Mouse (Mus musculus): ENCODE results near the gene Lsmem1. TPM values are rescaled to one million over a fixed set of nuclear protein-coding genes. Genes with fewer than 3 reads are reported as not detected.

Lsmem1 gene
- 1 to 10 TPM in 1 of 2 experiments, under 1 TPM in 1; 0.69 to 1.3 TPM for total RNA-seq (2021)

- peak in 1 of 2 experiments; percentile 56 for DNase-seq (ENCODE audit: low spot score in 2 of 2)
- intact Hi-C loops (cut with DNase I) = no loop called here
These were observed at the start of gene Lsmem1 for GRCm38 (mm10) chr12:40199302-40199701. Gene Lsmem1 (minus strand): TSS chr12:40199490.

GRCm38 (mm10) chr12:40248454-40249180 lies 49.3 kb upstream of the Lsmem1 start, which contains the start of gene Ifrd1:
Gene Ifrd1 (minus strand): TSS chr12:40248504.
- intact Hi-C loops (cut with DNase I) = no loop called here
- no peak for DNase-seq (ENCODE audit: low spot score in 2 of 2)

GRCm38 (mm10) chr12:40247976-40248375 lies 48.7 kb upstream of the Lsmem1 start:
- no peak for DNase-seq (ENCODE audit: low spot score in 2 of 2)
- intact Hi-C loops (cut with DNase I) = no loop called here

GRCm38 (mm10) chr12:40247384-40247783 lies 48.1 kb upstream of the Lsmem1 start:
- no peak for DNase-seq (ENCODE audit: low spot score in 2 of 2)
- intact Hi-C loops (cut with DNase I) = no loop called here

- DNase-seq (ENCODE audit: low spot score in 2 of 2) = no peak
- intact Hi-C loops (cut with DNase I) = no loop called here
These were observed 46.2 kb upstream of the Lsmem1 start for GRCm38 (mm10) chr12:40245434-40245970.

GRCm38 (mm10) chr12:40244926-40245325 lies 45.6 kb upstream of the Lsmem1 start:
- DNase-seq (ENCODE audit: low spot score in 2 of 2) = no peak
- intact Hi-C loops (cut with DNase I) = no loop called here

GRCm38 (mm10) chr12:40243821-40244221 lies 44.5 kb upstream of the Lsmem1 start:
- peak in 1 of 2 experiments; percentile 24 for DNase-seq (ENCODE audit: low spot score in 2 of 2)
- intact Hi-C loops (cut with DNase I) = no loop called here

- DNase-seq (ENCODE audit: low spot score in 2 of 2) = no peak
These were observed 44.0 kb upstream of the Lsmem1 start for GRCm38 (mm10) chr12:40243241-40243640.

GRCm38 (mm10) chr12:40239161-40239560 lies 39.9 kb upstream of the Lsmem1 start:
- intact Hi-C loops (cut with DNase I) = no loop called here
- peak in 1 of 2 experiments; percentile 66 for DNase-seq (ENCODE audit: low spot score in 2 of 2)

More at GRCm38 (mm10) chr12:40243241-40243640, 44.0 kb upstream of the Lsmem1 start:
- intact Hi-C loops (cut with DNase I) = no loop called here

GRCm38 (mm10) chr12:40232231-40232630 lies 32.9 kb upstream of the Lsmem1 start:
- no peak for DNase-seq (ENCODE audit: low spot score in 2 of 2)

GRCm38 (mm10) chr12:40231632-40232031 lies 32.3 kb upstream of the Lsmem1 start:
- intact Hi-C loops (cut with DNase I) = loop anchor here (2.0 kb wide), 1 partner anchor 31 kb away; no protein-coding TSS in a partner anchor
- peak in 1 of 2 experiments; percentile 87 for DNase-seq (ENCODE audit: low spot score in 2 of 2)

More at GRCm38 (mm10) chr12:40232231-40232630, 32.9 kb upstream of the Lsmem1 start:
- intact Hi-C loops (cut with DNase I) = no loop called here

- intact Hi-C loops (cut with DNase I) = loop anchor here (10.0 kb wide), 1 partner anchor 800 kb away; the partner anchor contains the start of gene Immp2l
These were observed 25.0 kb upstream of the Lsmem1 start for GRCm38 (mm10) chr12:40224171-40224880.

GRCm38 (mm10) chr12:40223676-40224075 lies 24.4 kb upstream of the Lsmem1 start:
- intact Hi-C loops (cut with DNase I) = loop anchor here (10.0 kb wide), 1 partner anchor 801 kb away; the partner anchor contains the start of gene Immp2l
- DNase-seq (ENCODE audit: low spot score in 2 of 2) = no peak

More at GRCm38 (mm10) chr12:40224171-40224880, 25.0 kb upstream of the Lsmem1 start:
- no peak for DNase-seq (ENCODE audit: low spot score in 2 of 2)

GRCm38 (mm10) chr12:40223082-40223619 lies 23.9 kb upstream of the Lsmem1 start:
- intact Hi-C loops (cut with DNase I) = loop anchor here (10.0 kb wide), 1 partner anchor 802 kb away; the partner anchor contains the start of gene Immp2l
- peak; percentile 100 for DNase-seq (ENCODE audit: low spot score in 2 of 2)

- intact Hi-C loops (cut with DNase I) = loop anchor here (10.0 kb wide), 1 partner anchor 802 kb away; the partner anchor contains the start of gene Immp2l
- DNase-seq (ENCODE audit: low spot score in 2 of 2) = peak; percentile 97 to 98
These were observed 23.2 kb upstream of the Lsmem1 start for GRCm38 (mm10) chr12:40222251-40223081.

GRCm38 (mm10) chr12:40221611-40222010 lies 22.3 kb upstream of the Lsmem1 start:
- intact Hi-C loops (cut with DNase I) = loop anchor here (10.0 kb wide), 1 partner anchor 803 kb away; the partner anchor contains the start of gene Immp2l
- DNase-seq (ENCODE audit: low spot score in 2 of 2) = no peak

GRCm38 (mm10) chr12:40220896-40221295 lies 21.6 kb upstream of the Lsmem1 start:
- no peak for DNase-seq (ENCODE audit: low spot score in 2 of 2)
- intact Hi-C loops (cut with DNase I) = loop anchor here (10.0 kb wide), 1 partner anchor 804 kb away; the partner anchor contains the start of gene Immp2l

- peak in 1 of 2 experiments; percentile 39 for DNase-seq (ENCODE audit: low spot score in 2 of 2)
- intact Hi-C loops (cut with DNase I) = loop anchor here (10.0 kb wide), 1 partner anchor 805 kb away; the partner anchor contains the start of gene Immp2l
These were observed 20.8 kb upstream of the Lsmem1 start for GRCm38 (mm10) chr12:40220001-40220570.
